Mouse (Mus musculus) bone marrow macrophage, adult 2 months (primary cell): ENCODE data around the gene Sphk1.

Source experiments
- CTCF ChIP-seq: IDR thresholded peaks from 2 replicates; pipeline ENCODE4 v1.5.1; 2012; ENCODE audit warnings: low read depth, mild to moderate bottlenecking, low read length, moderate library complexity
- POLR2A ChIP-seq: IDR thresholded peaks from 2 replicates; pipeline ENCODE4 v1.6.1; 2012; ENCODE audit warnings: mild to moderate bottlenecking, low read depth, low read length, borderline replicate concordance

DNA sequence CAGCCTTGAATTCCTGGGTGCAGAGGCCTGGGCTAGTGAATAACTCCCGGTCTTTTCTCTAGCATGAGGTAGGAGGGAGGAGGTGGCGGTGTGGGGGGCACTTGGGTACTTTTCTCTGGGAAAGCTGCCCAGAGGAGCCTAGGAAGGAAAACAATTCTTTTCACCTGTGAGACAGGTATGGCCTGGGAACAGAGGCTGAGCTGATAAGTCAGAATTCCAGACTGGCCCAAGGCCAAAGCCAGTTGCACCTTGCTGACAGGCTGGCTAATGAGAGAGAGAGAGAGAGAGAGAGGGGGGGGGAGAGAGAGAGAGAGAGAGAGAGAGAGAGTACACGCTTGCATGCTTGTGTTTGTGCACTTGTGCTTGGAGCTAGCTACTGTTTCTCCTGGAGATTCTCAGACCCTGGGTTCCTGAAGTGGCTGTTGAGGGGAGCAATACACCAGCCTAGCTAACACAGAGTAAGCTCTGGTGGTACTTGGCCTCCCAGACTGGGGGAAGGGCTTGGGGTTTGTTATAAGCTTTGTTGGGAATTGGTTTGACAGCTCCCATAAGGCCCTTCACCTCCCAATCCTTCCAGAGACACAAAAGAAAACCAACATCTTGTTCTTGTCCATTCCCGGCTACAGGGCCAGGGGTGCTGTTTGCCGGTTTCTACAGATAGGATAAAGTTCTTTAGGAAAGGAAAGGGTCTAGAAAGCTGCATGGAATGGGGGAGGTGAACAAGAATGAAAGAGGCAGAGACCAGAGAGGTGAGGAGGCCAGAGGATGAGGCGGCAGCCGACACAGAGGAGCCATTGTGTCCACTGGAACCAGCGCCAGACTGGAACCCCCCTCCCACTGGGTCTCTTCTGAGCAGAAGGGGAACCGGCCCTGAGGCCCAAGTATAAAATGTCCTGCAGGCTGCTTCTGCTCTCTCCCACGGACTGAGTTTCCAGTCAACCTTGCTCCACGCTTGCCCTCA is at the start of gene Sphk1:
- no peak for TF ChIP-seq CTCF
- TF ChIP-seq POLR2A = no peak
